Mouse (Mus musculus) heart, embryonic 16.5 days (tissue): ENCODE data around the gene Smg9. TPM values are rescaled to one million over a fixed set of nuclear protein-coding genes. Genes with fewer than 3 reads are reported as not detected.

Experiments
- ATAC-seq: fragments of 200-750 bp; cut with Nextera tagmentation; replicated peaks from 2 replicates; pipeline ENCODE4 v1.8.0; 2017; ENCODE audit warnings: moderate number of reproducible peaks; ENCODE audit not compliant: insufficient read depth, low FRiP score; ENCODE audit errors: extremely low read depth
- H3K27ac ChIP-seq: fragments of 300-500 bp; sonication (generic); 2 replicates; pipeline ENCODE4 v1.5.1; 2014; ENCODE audit warnings: mild to moderate bottlenecking, low read length, control low read depth, moderate library complexity
- H3K27me3 ChIP-seq: fragments of 300-500 bp; sonication (generic); 2 replicates; pipeline ENCODE4 v1.6.1; 2014; ENCODE audit warnings: low read length, mixed read lengths; ENCODE audit not compliant: control insufficient read depth, insufficient read depth
- H3K36me3 ChIP-seq: fragments of 300-500 bp; sonication (generic); 2 replicates; pipeline ENCODE4 v1.6.1; 2014; ENCODE audit not compliant: control insufficient read depth, insufficient read depth
- H3K4me1 ChIP-seq: fragments of 300-500 bp; sonication (generic); 2 replicates; pipeline ENCODE4 v1.6.1; 2014; ENCODE audit warnings: low read length, mixed read lengths; ENCODE audit not compliant: control insufficient read depth, insufficient read depth
- H3K4me2 ChIP-seq: fragments of 300-500 bp; sonication (generic); 2 replicates; pipeline ENCODE4 v1.6.1; 2014; ENCODE audit warnings: low read depth, mild to moderate bottlenecking, control low read depth, low read length
- H3K4me3 ChIP-seq: fragments of 300-500 bp; sonication (generic); 2 replicates; pipeline ENCODE4 v1.5.1; 2014; ENCODE audit warnings: mild to moderate bottlenecking, control low read depth, low read length
- H3K9ac ChIP-seq: fragments of 300-500 bp; sonication (generic); 2 replicates; pipeline ENCODE4 v1.6.1; 2014; ENCODE audit warnings: low read length, control low read depth
- H3K9me3 ChIP-seq: fragments of 300-500 bp; sonication (generic); replicated peaks from 2 replicates; pipeline ENCODE4 v1.6.1; 2016; ENCODE audit warnings: low read length; ENCODE audit not compliant: control insufficient read depth
- WGBS: fragments of 180-500 bp; shearing (Covaris S2); extraction: QIAGEN DNeasy Blood & Tissue Kit; methylation state at CpG from one replicate; pipeline ENCODE4 v1.1.7; 2014; 5-methylcytosine and 5-hydroxymethylcytosine counted together
- polyA plus RNA-seq: library from polyadenylated mRNA; unstranded; fragments of >200 nt; fragmentation: Nextera tagmentation; extraction: Ambion mirVana; gene quantifications from 2 replicates; pipeline ENCODE4 v1.2.1, GENCODE M21; 2015

Smg9 gene
- polyA plus RNA-seq, 1 experiment from 2014 or later, result 20.5 TPM

DNA sequence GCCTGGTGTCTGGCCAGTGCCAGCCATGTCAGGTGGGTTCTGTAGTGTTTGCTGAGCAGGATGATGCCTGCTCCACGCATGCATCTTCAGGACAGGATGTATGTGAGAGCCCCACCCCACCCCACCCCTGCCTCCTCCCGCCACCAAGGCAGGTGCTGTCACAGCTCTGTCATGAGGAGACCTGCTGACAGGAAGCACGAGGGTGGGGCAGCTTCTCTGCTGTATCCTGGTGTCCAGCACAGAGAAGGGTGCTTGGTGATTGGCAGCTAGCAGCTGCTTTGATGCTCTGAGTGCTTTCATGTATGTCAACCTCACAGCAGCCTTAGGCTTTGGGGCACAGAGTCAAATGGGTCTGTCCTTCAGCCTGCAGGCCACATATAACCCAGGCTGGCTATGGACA is 14.2 kb downstream of the Smg9 start:
- Histone ChIP-seq H3K9ac (no peak overlapping the region), H3K27ac (no peak overlapping the region), H3K27me3 (no peaks in the 10 kb centered on the region), H3K9me3 (no peaks in the 10 kb centered on the region), H3K4me2 (no peak overlapping the region), H3K4me3 (no peak overlapping the region), H3K36me3 (no peaks in the 10 kb centered on the region), H3K4me1 (peaks cover 13% of the 10 kb centered on the region)
- ATAC-seq, result 0 out of 2 replicates have a peak, but pooled peaks have one; percentile 38
- WGBS, result 69% methylated on average over 3 of the region's 3 CpGs

DNA sequence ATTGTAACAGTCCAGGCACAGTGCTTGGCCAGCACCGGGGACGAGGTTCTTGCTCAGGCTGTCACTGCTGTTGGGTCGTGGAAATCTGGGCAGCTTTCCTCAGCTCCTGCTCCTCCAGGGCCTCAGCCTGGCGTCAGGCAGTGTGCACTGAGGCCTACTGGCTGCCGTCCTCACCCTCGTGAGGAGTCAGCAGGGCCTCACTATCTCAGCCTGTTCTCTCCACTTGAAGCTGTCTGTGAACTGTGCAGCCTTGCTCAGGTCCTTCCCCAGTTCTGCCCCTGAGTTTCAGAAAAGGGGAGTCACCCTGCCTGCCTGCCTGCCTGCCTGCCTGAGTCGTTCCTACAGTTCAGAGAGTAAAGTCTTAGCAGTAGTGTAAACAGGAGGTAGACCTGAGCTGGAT is 15.8 kb downstream of the Smg9 start:
- ATAC-seq, result peak; percentile 53
- Histone ChIP-seq H3K9me3 (no peaks in the 10 kb centered on the region), H3K27me3 (no peaks in the 10 kb centered on the region), H3K27ac (peak overlapping the region; percentile 76), H3K4me3 (no peak overlapping the region), H3K36me3 (no peaks in the 10 kb centered on the region), H3K4me2 (no peak overlapping the region), H3K9ac (peak overlapping the region; percentile 60), H3K4me1 (peaks cover 18% of the 10 kb centered on the region)
- WGBS, result 31% methylated on average over 7 of the region's 7 CpGs

- Histone ChIP-seq H3K27me3 (no peaks in the 10 kb centered on the region), H3K9me3 (no peaks in the 10 kb centered on the region), H3K4me3 (no peak overlapping the region), H3K27ac (no peak overlapping the region), H3K9ac (no peak overlapping the region; the same call in 1 of the 2 replicates), H3K4me2 (no peak overlapping the region), H3K4me1 (peaks cover 26% of the 10 kb centered on the region), H3K36me3 (0 out of 2 replicates have a peak, but pooled peaks cover 7% of the 10 kb centered on the region)
- WGBS, result 77% methylated on average over 8 of the region's 8 CpGs
- no peak for ATAC-seq
Observed at GRCm38 (mm10) chr7:24419579-24419978, 20.2 kb downstream of the Smg9 start.

DNA sequence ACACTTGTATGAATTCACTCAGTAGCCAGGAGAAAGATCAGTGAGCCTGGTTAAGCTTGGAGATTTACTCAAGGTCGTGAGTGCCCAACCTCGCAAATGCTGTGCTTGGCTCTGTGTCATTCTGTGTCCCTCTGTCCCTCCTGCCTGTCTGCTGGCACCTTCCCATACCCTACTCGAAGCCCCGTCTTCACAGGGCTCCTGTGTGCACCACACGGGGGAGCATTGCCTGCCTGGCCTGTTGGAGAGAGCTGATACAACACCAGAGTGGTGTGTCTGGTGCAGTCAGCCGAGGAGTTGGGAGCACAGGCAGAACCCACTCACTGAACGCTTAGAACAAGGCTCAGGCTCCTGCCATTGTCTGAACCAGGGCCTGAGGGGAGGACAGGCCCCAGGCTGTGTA is 22.2 kb downstream of the Smg9 start:
- no peak overlapping the region for H3K27ac ChIP-seq
- no peak overlapping the region for H3K9ac ChIP-seq
- H3K9me3 ChIP-seq, result no peaks in the 10 kb centered on the region
- H3K4me1 ChIP-seq, result peaks cover 18% of the 10 kb centered on the region
- H3K4me3 ChIP-seq, result no peak overlapping the region
- WGBS, result 67% methylated on average over 7 of the region's 7 CpGs
- no peaks in the 10 kb centered on the region for H3K27me3 ChIP-seq
- no peak for ATAC-seq
- H3K36me3 ChIP-seq, result 0 out of 2 replicates have a peak, but pooled peaks cover 7% of the 10 kb centered on the region
- H3K4me2 ChIP-seq, result no peak overlapping the region

DNA sequence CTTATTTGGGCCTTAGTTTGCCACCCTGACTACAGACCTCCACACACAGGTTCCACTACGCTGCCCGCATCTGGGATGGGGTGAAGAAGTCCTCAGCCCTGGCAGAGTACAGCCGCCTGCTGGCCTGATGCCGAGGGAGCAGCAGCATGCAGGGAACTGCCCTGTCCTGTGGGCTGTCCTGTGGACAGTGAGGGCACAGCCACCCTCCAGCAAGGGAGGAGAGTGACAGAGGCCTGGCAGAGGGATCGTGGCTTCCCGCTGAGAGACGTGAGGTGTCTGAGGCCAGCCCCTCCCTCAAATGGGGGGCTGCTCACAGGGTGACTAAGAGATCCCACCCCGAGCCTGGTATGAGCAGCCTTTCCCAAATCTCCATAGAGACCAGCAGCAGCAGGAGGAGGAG is 22.8 kb downstream of the Smg9 start:
- H3K4me2 ChIP-seq, result no peak overlapping the region
- no peak overlapping the region for H3K4me3 ChIP-seq
- H3K36me3 ChIP-seq, result 0 out of 2 replicates have a peak, but pooled peaks cover 7% of the 10 kb centered on the region
- H3K9ac ChIP-seq, result no peak overlapping the region
- no peaks in the 10 kb centered on the region for H3K9me3 ChIP-seq
- 77% methylated on average over 8 of the region's 8 CpGs for WGBS
- ATAC-seq, result no peak
- H3K27me3 ChIP-seq, result no peaks in the 10 kb centered on the region
- no peak overlapping the region for H3K27ac ChIP-seq
- H3K4me1 ChIP-seq, result peaks cover 18% of the 10 kb centered on the region

DNA sequence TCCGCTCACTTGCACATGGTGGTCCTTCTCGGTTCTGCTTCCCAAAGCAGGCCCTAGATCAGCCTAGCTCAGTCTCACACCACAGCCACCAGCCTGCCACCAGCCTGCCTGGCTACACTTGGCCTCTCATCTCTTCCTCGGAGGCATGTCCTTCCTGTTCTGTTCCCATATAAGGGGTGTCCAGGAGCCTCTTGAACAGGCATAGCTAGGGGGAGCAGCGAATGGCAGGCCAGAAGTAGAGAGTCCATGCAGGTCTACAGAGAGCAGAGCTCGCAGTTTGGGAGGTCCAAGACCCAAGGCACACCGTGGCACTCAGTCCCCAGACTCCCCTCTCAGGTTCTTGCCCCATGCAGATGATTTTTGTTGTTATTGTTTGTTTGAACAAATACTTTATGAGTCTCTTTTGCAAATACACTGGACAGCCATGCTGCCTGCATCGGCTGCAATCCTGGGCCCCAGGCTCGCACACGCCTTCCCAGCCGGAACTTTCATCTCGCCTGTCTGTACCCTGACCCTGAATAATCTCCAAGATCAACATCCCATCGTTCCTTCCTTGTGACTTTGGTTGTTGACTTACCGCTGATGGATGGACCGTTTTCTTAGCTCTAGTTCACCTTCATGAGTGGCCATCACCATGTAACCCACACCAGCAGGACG is 23.8 kb downstream of the Smg9 start:
- H3K9me3 ChIP-seq, result no peaks in the 10 kb centered on the region
- peaks cover 18% of the 10 kb centered on the region for H3K4me1 ChIP-seq
- H3K27me3 ChIP-seq, result no peaks in the 10 kb centered on the region
- no peak for ATAC-seq
- no peak overlapping the region for H3K4me3 ChIP-seq
- H3K9ac ChIP-seq, result no peak overlapping the region
- H3K36me3 ChIP-seq, result 0 out of 2 replicates have a peak, but pooled peaks cover 7% of the 10 kb centered on the region
- H3K27ac ChIP-seq, result no peak overlapping the region
- no peak overlapping the region for H3K4me2 ChIP-seq
- WGBS, result 81% methylated on average over 15 of the region's 15 CpGs

- WGBS, result 54% methylated on average over 12 of the region's 12 CpGs
- no peak overlapping the region for H3K4me2 ChIP-seq
- no peaks in the 10 kb centered on the region for H3K9me3 ChIP-seq
- peak; percentile 81 for ATAC-seq
- H3K36me3 ChIP-seq, result 0 out of 2 replicates have a peak, but pooled peaks cover 7% of the 10 kb centered on the region
- no peaks in the 10 kb centered on the region for H3K27me3 ChIP-seq
- no peak overlapping the region for H3K9ac ChIP-seq
- H3K4me3 ChIP-seq, result no peak overlapping the region
- H3K27ac ChIP-seq, result 0 out of 2 replicates have a peak overlapping the region, but pooled peaks have one; percentile 5
- H3K4me1 ChIP-seq, result peaks cover 18% of the 10 kb centered on the region
Observed at GRCm38 (mm10) chr7:24423956-24424732, 24.7 kb downstream of the Smg9 start.

DNA sequence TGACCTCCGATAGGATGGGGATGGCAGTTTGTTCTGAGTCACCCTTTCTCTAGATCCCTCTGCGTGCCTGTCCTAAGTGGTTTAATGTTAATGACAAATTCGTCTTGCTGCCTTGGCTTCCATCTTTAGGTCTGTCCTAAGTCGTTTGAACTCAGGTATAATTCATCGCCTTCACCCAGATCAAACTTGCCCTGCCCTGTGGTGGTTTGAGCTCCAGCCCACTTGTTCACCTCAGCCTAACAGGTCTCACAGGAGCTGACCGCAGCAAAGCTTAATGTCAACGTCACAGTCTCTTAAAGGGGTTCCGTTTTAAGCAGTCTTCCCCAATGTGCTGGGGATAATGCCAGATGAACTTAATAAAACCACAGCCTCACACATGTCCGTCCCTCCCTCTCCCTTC is 26.5 kb downstream of the Smg9 start:
- H3K4me3 ChIP-seq, result no peak overlapping the region
- H3K27ac ChIP-seq, result no peak overlapping the region
- 0 out of 2 replicates have a peak, but pooled peaks cover 7% of the 10 kb centered on the region for H3K36me3 ChIP-seq
- H3K9ac ChIP-seq, result no peak overlapping the region
- WGBS, result 80% methylated on average over 9 of the region's 9 CpGs
- no peaks in the 10 kb centered on the region for H3K9me3 ChIP-seq
- no peaks in the 10 kb centered on the region for H3K27me3 ChIP-seq
- no peak for ATAC-seq
- H3K4me2 ChIP-seq, result no peak overlapping the region
- H3K4me1 ChIP-seq, result peaks cover 22% of the 10 kb centered on the region

- ATAC-seq, result no peak
- no peak overlapping the region for H3K4me2 ChIP-seq
- H3K4me3 ChIP-seq, result no peak overlapping the region
- H3K9me3 ChIP-seq, result no peaks in the 10 kb centered on the region
- H3K27ac ChIP-seq, result no peak overlapping the region
- no peaks in the 10 kb centered on the region for H3K36me3 ChIP-seq
- 93% methylated on average over 8 of the region's 8 CpGs for WGBS
- peaks cover 6% of the 10 kb centered on the region; the same call in 1 of the 2 replicates for H3K27me3 ChIP-seq
- peaks cover 22% of the 10 kb centered on the region for H3K4me1 ChIP-seq
- no peak overlapping the region for H3K9ac ChIP-seq
Observed at GRCm38 (mm10) chr7:24427168-24427567, 27.7 kb downstream of the Smg9 start.
